Mouse (Mus musculus) hindbrain, embryonic 14.5 days (tissue): ENCODE results near the gene Cep68. TPM values are rescaled to one million over a fixed set of nuclear protein-coding genes. Genes with fewer than 3 reads are reported as not detected.

Experiments
- ATAC-seq: fragments of 200-750 bp; cut with Nextera tagmentation; 2 replicates; pipeline ENCODE4 v1.8.0; 2017; ENCODE audit warnings: moderate number of reproducible peaks, mild to moderate bottlenecking, moderate TSS enrichment, moderate library complexity; ENCODE audit not compliant: low FRiP score
- DNase-seq: peaks from one replicate; pipeline ENCODE4 v3.0.0-alpha.2; 2015; ENCODE audit warnings: low spot score
- H3K27ac ChIP-seq: fragments of 300-500 bp; sonication (generic); 2 replicates; pipeline ENCODE4 v1.5.1; 2014; ENCODE audit warnings: mild to moderate bottlenecking, moderate library complexity
- H3K27me3 ChIP-seq: fragments of 300-500 bp; sonication (generic); 2 replicates; pipeline ENCODE4 v1.6.1; 2014; ENCODE audit warnings: mild to moderate bottlenecking, low read length, mixed read lengths; ENCODE audit not compliant: control insufficient read depth, insufficient read depth
- H3K36me3 ChIP-seq: fragments of 300-500 bp; sonication (generic); replicated peaks from 2 replicates; pipeline ENCODE4 v1.6.1; 2014; ENCODE audit not compliant: control insufficient read depth, insufficient read depth
- H3K4me1 ChIP-seq: fragments of 300-500 bp; sonication (generic); replicated peaks from 2 replicates; pipeline ENCODE4 v1.6.1; 2014; ENCODE audit warnings: antibody characterized with exemption, low read length, mixed read lengths; ENCODE audit not compliant: control insufficient read depth, insufficient read depth
- H3K4me2 ChIP-seq: fragments of 300-500 bp; sonication (generic); replicated peaks from 2 replicates; pipeline ENCODE4 v1.6.1; 2014; ENCODE audit warnings: mild to moderate bottlenecking, moderate library complexity
- H3K4me3 ChIP-seq: fragments of 300-500 bp; sonication (generic); replicated peaks from 2 replicates; pipeline ENCODE4 v1.5.1; 2014; ENCODE audit warnings: mild to moderate bottlenecking, low read length
- H3K9ac ChIP-seq: fragments of 300-500 bp; sonication (generic); 2 replicates; pipeline ENCODE4 v1.6.1; 2014
- H3K9me3 ChIP-seq: fragments of 300-500 bp; sonication (generic); 2 replicates; pipeline ENCODE4 v1.6.1; 2016; ENCODE audit warnings: low read length; ENCODE audit not compliant: control insufficient read depth
- WGBS: fragments of 180-500 bp; shearing (Covaris S2); extraction: QIAGEN DNeasy Blood & Tissue Kit; methylation state at CpG from one replicate; pipeline ENCODE4 v1.1.7; 2014; 5-methylcytosine and 5-hydroxymethylcytosine counted together
- polyA plus RNA-seq: library from polyadenylated mRNA; unstranded; fragments of >200 nt; fragmentation: Nextera tagmentation; extraction: Ambion mirVana; gene quantifications from 2 replicates; pipeline ENCODE4 v1.2.1, GENCODE M21; 2014

Gene Cep68
- polyA plus RNA-seq, 1 experiment from 2014 or later: 29.6 TPM

- H3K36me3 ChIP-seq: peaks cover 32% of the 10 kb centered on the region
- 80% methylated on average over 16 of the region's 16 CpGs for WGBS
- H3K27me3 ChIP-seq: no peaks in the 10 kb centered on the region
- no peak overlapping the region for H3K9ac ChIP-seq
- H3K27ac ChIP-seq: no peak overlapping the region
- no peak overlapping the region for H3K4me2 ChIP-seq
- DNase-seq (no peak), ATAC-seq (no peak)
- no peak overlapping the region for H3K4me3 ChIP-seq
- H3K9me3 ChIP-seq: no peaks in the 10 kb centered on the region
- peaks cover 17% of the 10 kb centered on the region for H3K4me1 ChIP-seq
Observed at GRCm38 (mm10) chr11:20244336-20245290, 4.6 kb downstream of the Cep68 start.

DNA sequence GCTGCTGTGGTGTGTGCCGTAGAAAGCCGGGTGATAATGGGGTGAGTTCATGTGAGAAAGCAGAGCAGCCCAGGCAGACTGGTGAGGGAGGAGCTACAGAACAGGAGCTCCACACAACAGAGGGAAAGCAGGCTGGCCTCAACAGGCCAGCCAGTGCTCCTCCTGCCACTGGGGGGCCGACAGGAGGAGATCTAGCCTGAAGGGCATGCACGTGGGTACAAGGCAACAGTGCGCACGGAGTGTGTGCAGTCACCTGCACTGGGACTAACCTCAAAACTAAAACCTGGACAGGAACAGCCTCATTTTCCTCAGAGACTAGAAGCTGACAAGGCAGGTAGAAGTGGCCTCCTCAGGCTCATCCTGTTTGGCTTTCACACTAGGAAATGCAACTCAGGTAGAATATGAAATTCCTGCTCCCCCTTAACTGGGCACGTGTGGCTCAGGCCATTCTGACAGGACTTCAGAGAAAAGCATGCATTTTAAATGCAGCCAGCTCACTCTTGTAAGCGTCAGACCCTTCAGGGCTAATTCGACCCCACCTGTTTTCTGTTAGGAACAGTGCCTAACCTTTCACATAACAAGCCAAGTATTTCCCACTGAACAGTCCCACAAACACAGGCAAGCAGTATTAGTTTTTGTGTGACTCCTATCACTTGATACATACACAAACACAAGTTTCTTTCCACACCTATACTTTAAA is 5.9 kb downstream of the Cep68 start:
- Histone ChIP-seq H3K27ac (no peak overlapping the region), H3K27me3 (no peaks in the 10 kb centered on the region), H3K9me3 (no peaks in the 10 kb centered on the region), H3K36me3 (peaks cover 44% of the 10 kb centered on the region), H3K4me3 (no peak overlapping the region), H3K4me1 (peaks cover 15% of the 10 kb centered on the region), H3K4me2 (no peak overlapping the region), H3K9ac (no peak overlapping the region)
- ATAC-seq: no peak
- 43% methylated on average over 9 of the region's 9 CpGs for WGBS
- no peak for DNase-seq

DNA sequence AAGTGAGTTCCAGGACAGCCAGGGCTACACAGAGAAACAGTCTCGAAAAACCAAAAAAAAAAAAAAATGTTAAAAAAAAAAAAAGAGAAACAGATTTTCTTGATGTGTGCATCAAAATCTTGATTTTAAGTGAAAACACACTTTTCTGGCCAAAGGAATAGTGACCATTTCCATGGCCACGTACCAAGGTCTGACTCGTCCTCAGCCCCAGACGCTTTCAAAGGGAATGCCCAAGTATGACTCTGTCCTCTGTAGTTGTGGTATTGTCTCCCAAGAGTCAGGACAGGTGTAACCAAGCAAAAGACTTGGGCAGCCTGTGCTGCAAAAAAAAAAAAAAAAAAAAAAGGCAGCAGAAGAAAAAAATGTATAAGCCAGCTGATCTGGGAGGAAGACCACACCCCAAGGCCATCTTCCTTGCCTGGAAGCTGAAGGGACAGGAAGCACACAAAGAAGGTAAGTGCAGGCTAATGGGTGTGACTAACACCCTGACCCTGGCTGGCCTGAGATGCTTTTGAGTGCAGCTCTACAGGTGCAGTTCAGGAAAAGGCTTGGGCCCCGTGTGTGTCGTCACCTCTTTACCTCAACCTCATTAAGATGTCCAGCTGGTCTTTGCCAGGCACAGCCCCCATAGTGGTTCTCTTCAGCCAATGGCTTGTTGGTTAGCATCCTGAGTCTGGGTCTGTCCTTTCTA is 6.7 kb downstream of the Cep68 start:
- H3K4me3 ChIP-seq: no peak overlapping the region
- no peak overlapping the region for H3K27ac ChIP-seq
- no peak for ATAC-seq
- H3K4me1 ChIP-seq: peaks cover 10% of the 10 kb centered on the region; the same call in 1 of the 2 replicates
- WGBS: 92% methylated on average over 6 of the region's 6 CpGs
- peaks cover 51% of the 10 kb centered on the region for H3K36me3 ChIP-seq
- H3K4me2 ChIP-seq: no peak overlapping the region
- no peak for DNase-seq
- no peaks in the 10 kb centered on the region for H3K9me3 ChIP-seq
- H3K27me3 ChIP-seq: no peaks in the 10 kb centered on the region
- H3K9ac ChIP-seq: no peak overlapping the region

DNA sequence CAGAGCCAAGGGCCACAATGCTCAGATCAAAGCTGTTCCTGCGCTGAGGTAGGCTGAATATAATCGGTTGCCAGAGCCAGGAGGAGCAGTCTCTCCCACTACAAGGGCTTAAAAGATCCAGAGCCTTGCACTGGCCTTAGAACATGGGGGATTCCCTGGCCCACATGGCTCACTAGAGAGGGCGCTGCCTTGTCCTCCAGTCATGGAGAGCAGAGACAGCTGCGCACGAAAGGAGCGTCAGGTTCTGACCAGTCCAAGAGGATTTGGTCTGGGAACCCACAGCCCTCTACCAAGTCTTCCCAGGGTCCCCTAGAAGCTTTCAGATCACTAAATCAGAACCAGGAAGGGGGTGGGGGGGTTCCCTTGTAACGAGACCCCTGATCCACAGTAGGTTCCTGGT is 7.9 kb downstream of the Cep68 start:
- Histone ChIP-seq H3K4me1 (peaks cover under 1% of the 10 kb centered on the region; the same call in 1 of the 2 replicates), H3K4me3 (no peak overlapping the region), H3K27ac (no peak overlapping the region), H3K9ac (no peak overlapping the region; the same call in 1 of the 2 replicates), H3K9me3 (no peaks in the 10 kb centered on the region), H3K36me3 (peaks cover 63% of the 10 kb centered on the region), H3K4me2 (no peak overlapping the region), H3K27me3 (no peaks in the 10 kb centered on the region)
- 96% methylated on average over 7 of the region's 7 CpGs for WGBS
- no peak for DNase-seq
- no peak for ATAC-seq

DNA sequence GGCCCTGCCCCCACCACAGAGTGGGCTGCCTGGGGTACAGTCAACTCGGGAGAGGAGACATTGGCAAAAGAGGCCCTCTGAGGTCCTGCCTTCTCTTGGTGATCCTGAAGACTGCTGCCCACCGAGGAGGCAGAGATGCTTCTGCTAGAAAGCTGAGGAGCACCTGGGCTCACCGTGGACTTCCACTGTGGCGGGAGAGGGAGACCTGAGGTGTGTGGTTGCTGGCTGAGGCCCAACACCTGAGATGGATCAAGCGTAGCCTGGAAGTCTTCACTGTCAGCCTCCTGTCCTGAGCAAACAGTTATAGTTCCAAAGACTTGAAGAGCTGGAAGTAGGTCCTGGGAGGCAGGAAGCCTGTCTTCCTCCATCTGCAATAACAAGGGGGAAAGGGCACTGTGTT is 8.9 kb downstream of the Cep68 start:
- Histone ChIP-seq H3K27ac (no peak overlapping the region), H3K4me2 (no peak overlapping the region), H3K4me1 (no peaks in the 10 kb centered on the region; the same call in 1 of the 2 replicates), H3K27me3 (no peaks in the 10 kb centered on the region), H3K36me3 (peaks cover 72% of the 10 kb centered on the region), H3K4me3 (no peak overlapping the region), H3K9me3 (no peaks in the 10 kb centered on the region), H3K9ac (no peak overlapping the region)
- WGBS: 88% methylated on average over 5 of the region's 5 CpGs
- DNase-seq (no peak), ATAC-seq (no peak)

GRCm38 (mm10) chr11:20239279-20239861 is 9.9 kb downstream of the Cep68 start:
- Histone ChIP-seq H3K4me3 (no peak overlapping the region), H3K27me3 (no peaks in the 10 kb centered on the region), H3K4me2 (no peak overlapping the region), H3K9ac (no peak overlapping the region), H3K27ac (no peak overlapping the region), H3K4me1 (no peaks in the 10 kb centered on the region; the same call in 1 of the 2 replicates), H3K9me3 (no peaks in the 10 kb centered on the region), H3K36me3 (peaks cover 76% of the 10 kb centered on the region)
- DNase-seq: no peak
- ATAC-seq: no peak
- 91% methylated on average over 9 of the region's 9 CpGs for WGBS

DNA sequence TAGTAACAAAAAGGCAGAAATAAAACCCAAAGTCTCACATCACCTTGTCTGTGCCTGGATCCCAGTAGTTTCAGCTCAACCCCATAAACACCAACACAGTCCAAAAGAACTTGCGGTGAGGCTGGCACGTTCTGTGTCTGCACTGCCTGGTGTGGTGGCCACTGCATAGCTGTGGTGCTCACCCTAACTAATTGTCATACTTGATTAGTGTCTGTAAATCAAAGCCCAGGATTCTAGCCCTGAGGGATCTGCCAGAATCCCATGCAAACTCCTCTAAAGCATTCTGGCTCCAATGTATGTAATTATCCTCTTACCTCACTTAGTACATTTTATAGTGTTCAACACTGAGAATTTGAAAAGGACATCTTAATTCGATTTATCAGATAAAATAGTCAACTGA is 11.3 kb downstream of the Cep68 start:
- no peak overlapping the region for H3K4me2 ChIP-seq
- no peaks in the 10 kb centered on the region for H3K9me3 ChIP-seq
- H3K27me3 ChIP-seq: no peaks in the 10 kb centered on the region
- H3K27ac ChIP-seq: no peak overlapping the region
- DNase-seq: no peak
- no peak overlapping the region for H3K9ac ChIP-seq
- H3K4me1 ChIP-seq: no peaks in the 10 kb centered on the region
- H3K36me3 ChIP-seq: peaks cover 81% of the 10 kb centered on the region
- no peak for ATAC-seq
- 97% methylated on average over 3 of the region's 3 CpGs for WGBS
- no peak overlapping the region for H3K4me3 ChIP-seq

- Histone ChIP-seq H3K27ac (no peak overlapping the region), H3K27me3 (no peaks in the 10 kb centered on the region), H3K4me2 (no peak overlapping the region), H3K9me3 (no peaks in the 10 kb centered on the region), H3K9ac (no peak overlapping the region), H3K4me3 (no peak overlapping the region), H3K36me3 (peaks cover 89% of the 10 kb centered on the region), H3K4me1 (no peaks in the 10 kb centered on the region)
- ATAC-seq: no peak
- whole genome bisulfite sequencing: 97% methylated on average over 7 of the region's 7 CpGs
- no peak for DNase-seq
Observed at GRCm38 (mm10) chr11:20237018-20237417, 12.2 kb downstream of the Cep68 start.

DNA sequence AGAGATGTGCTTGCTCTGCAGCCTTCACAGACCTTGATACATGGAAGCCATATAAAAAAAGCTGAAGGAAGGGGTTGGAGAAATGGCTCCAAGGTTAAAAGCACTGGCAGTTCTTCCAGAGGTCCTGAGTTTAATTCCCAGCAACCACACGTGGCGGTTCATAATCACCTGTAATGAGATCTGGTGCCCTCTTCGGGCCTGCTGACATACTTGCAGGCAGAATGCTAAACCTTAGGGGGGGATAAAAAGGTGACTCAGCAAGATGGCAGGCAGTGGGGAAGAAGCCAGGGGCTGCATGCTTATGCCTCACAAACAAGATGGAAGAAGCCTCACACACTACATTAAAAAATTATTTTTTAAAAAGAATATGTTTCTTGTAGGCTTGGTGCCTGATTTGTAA is 15.0 kb downstream of the Cep68 start:
- no peak overlapping the region for H3K4me2 ChIP-seq
- H3K4me3 ChIP-seq: no peak overlapping the region
- H3K9me3 ChIP-seq: no peaks in the 10 kb centered on the region
- no peak overlapping the region for H3K9ac ChIP-seq
- peaks cover 92% of the 10 kb centered on the region for H3K36me3 ChIP-seq
- no peaks in the 10 kb centered on the region for H3K27me3 ChIP-seq
- DNase-seq (no peak), ATAC-seq (no peak)
- no peaks in the 10 kb centered on the region for H3K4me1 ChIP-seq
- no peak overlapping the region for H3K27ac ChIP-seq
- WGBS: 68% methylated on average over 3 of the region's 3 CpGs
